Mouse (Mus musculus) B cell, adult 2 months (primary cell): Measurements from ENCODE around the gene Fhad1.

Experiments
- DNase-seq, 2 experiments: peaks; one replicate each; pipeline ENCODE4 v3.0.0; 2022

The Fhad1 gene

DNA sequence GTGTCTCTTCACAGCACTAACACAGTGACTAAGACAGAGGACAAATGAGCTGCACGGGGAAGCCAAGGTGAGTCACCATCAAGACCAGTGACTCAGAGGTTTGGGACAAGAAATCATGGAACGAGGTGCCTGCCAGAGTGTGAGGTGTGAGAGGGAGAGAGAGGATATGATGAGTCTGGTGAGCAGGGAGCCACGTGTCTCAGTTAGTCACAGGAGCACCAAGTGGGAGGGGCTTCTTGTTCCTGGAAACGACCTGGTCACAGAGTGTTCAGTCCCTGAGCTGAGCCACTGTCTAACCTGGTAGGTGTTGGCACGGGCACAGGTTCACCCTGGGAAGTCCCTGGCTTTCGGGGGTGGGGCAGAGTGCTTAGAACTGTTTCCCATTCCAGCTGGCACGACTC is 86.0 kb downstream of the Fhad1 start:
- DNase-seq = no peak

DNA sequence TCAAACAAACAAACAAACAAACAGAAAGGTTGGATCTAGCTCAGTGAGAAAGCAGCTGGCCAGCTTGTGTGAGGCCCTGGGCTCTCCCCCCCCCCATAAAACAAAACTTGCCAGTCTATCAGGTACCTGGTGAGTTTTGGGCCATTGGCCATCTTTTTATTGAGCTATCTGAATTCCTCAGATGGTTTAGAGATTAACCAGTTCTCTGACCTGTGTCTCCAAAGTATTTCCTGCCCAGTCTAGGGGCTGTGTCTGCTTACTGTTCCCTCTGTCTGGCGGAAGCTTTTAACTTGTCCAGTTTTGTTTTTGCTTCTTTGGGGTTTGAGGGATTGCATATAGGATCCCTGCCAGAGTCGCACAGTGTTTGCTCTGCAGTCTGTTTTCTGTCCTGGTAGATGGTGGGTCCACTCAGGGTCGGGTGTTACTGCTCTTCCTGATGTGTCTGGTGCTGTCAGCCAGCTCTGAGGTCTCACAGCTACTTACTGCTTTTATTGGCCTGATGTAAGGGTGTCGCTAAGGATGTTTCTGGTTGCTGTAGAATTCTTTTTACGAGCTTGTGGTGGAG is 89.0 kb downstream of the Fhad1 start:
- no peak for DNase-seq

DNA sequence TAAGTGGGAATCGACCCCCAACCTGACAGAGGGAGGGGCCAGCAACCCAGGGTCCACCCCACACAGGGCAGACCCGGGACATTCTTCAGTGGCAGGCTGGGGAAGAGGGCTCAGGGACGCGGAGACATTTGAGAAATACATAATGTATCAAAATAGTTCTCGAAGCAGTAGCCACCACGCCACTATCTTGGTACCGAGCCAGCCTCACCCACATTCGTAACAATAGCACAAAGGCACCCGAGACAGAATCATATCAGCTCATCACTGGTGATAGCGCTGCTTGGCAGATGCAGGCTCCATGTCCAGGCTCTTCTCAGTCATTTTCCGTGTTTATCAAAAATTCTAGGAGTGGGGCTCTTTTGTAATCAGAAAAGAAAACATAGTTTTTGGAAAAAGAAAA is 90.9 kb downstream of the Fhad1 start:
- no peak for DNase-seq

DNA sequence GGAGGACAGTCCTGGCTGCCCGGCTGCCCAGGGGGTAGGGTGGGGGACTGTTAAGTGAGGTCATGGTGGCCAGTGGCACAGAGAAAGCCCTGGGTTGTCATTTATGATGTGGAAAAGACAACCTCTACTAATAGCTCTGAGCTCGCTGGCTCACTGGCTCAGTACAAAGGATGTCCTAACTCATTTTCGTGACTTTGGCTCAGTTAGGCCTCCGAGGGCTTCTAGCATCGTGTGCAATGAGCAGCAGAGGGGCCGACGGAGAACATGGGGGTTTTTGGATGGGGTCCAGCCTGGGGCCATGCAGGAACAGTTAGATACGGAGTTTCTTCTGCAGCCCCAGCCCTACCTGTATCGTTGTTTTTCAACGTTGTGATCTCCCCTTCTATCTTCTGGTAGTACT is 94.5 kb downstream of the Fhad1 start:
- DNase-seq = no peak

DNA sequence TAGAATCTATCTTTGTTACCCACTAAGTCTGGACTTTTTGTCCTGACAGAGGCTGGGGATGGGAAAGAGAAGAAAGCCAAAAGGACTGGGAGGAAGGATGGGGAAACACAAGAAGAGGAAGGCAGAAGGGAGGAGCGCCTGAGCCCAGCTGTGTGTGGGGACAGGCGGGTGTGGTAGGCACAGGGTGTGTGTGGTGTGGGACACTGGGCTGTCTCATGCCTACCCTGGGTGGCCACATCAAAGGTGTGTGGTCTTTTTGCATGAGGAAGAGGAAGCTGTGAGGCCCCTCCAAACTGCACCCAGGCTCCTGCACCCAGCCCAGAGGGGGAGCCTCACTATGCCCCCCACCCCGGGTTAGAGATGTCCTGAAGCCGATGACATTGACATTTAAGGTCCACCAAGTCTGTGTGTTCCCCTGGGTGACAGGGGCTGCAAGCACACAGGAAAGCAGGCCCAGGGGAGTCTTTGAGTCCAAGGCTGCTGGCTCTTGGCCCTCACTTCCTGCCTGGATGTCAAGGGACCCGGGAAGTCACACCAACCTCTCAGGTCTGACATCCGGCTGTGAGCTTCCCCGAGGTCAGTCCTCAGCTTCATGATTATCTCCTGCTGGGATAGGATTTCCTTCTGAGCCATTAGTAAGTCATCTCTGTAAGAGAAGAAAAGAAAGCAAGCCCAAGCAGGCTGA is 97.0 kb downstream of the Fhad1 start:
- no peak for DNase-seq

DNA sequence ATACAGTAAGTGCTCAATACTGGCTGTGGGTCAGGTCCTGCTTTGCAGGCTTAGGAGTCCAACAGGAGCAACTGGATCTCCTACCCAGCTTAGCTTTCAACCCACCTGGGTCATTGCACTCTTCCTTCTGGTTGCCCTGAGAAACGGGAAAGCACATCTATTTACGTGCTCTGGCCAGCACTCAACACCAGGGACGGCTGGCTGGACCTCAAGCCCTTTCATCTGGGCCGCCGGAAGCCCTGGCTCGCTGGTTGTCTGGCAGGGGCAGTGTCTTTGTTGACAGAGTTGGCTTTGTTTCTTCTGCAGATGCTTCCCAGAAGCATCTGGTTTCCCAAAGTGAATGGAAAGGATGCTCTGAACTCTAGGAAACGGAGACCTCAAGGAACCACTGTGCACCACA is 100.8 kb downstream of the Fhad1 start:
- no peak for DNase-seq

DNA sequence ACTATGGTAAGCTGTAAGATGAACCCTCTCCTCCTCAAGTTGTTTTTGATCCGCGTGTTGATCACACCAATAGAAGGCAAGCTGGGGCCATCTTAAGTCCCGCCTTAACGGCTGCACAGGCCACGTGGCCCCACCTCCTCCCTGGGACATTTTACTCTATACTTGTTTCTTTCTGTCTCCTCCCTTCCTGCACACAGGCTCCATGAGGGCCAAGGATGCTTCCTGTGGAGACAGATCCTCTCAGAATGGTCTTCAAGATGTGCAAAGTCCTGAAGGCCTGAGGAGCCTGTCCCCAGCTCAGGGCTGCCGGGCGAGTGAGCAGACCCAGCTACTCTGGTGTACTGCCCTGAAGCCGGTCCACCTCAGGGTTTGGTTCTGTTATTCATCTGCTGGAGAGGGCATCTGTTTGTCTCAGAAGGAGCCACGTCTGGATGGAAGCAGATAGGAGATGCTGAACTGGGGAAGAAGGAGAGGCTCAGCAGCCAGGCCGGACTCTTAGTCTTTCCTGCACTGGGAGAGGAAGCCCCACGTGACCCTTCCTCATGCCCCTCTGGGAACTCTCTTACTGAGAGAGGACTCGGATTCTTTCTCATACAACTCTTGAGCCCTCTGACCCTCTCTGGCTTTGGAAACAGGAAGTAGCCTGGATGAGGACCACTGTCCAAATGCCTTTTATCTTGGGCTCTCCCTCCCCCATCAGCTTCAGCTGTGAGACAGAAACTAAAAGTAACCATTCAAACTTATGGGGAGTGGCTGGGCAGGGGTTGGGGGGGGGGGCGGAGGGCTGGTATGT is 101.5 kb downstream of the Fhad1 start:
- no peak for DNase-seq

DNA sequence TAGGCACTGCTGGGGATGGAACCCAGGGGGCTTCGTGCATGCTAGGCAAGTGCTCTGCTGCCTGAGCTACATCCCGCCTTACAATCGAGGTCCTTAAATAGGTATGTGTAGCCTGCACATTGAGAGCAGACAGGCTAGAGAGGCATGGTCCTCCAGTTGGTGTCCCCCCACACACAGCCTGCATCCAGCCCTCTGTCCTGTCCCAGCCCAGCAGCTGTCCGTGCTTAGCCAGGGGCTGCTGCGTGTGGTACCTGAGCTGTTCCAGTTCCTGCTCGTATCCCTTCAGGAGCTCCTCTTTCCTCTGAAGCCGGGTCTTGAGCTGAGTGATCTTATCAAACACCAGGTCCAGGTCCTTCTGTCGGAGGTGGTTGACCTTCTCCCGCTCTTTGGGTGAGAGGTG is 110.2 kb downstream of the Fhad1 start:
- no peak for DNase-seq

DNA sequence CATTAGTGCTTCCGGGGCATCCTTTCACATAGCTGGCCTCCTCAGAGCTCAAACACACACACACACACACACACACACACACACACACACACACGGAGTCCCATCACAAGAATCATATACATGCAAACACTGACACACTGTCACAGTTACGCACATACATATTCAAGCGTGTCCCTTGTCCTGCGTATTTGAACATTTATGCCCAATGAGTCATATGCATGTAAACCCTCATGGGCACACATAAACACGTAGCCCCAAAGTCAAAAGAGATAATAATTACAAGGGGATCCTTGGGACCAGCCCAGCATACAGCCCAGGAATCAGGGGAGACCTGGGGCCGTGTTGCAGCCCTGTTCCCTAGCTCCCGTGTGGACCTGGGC is 112.4 kb downstream of the Fhad1 start:
- no peak for DNase-seq

DNA sequence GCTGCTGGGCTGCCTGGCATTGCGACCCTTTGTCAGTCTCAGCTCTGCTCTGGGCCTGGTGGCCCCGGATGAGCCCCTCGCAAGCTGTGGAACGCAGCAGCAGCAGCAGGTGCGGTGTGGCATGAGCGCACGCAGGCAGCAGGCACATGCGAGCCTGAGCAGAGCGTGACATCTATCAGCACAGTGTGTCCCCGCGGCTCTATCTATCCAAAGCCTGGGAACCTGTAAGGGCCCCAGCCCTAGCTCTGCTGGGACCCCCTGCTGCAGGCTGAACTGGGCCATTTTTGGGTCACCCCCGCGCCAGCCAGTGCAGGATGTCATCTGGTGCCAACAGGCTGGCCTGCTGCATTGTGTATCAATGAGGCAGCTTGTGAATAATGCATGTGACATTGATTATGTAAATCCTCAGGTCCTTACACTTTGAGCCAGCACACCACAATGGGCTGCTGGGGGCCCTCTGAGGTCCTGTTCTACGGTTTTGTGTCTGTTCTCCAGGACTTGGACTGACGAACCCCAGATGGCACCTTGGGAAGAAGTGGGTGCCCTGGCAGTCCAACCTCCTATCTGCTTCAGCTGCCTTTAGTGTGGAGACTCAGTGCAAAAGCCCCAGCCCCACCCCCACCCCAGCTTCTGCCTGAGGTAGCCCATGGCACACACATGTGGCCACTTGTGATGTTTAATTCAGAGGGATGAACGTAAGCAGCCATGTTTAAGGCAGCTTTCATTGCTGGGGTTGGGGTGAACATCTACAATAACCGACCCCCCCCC is 113.0 kb downstream of the Fhad1 start:
- no peak for DNase-seq

DNA sequence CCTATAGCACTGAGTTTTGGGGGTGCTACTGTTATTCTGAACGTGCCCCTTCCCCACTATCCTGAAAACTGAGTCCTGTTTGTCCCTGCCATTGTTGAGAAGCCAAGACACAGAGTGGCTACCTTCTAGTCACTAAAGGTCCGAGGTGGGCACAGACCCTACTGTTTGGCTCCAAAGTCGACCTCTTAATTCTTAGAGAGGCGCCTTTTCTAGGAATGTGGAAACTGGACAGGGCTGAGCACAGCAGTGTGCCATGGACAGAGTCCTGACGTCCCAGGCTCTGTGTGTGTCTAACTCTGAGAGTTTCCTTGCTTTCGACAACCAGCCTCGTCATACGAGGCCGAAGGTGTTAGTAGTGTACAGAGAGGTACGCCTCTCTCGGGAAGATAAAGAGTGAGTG is 114.5 kb downstream of the Fhad1 start:
- no peak for DNase-seq

DNA sequence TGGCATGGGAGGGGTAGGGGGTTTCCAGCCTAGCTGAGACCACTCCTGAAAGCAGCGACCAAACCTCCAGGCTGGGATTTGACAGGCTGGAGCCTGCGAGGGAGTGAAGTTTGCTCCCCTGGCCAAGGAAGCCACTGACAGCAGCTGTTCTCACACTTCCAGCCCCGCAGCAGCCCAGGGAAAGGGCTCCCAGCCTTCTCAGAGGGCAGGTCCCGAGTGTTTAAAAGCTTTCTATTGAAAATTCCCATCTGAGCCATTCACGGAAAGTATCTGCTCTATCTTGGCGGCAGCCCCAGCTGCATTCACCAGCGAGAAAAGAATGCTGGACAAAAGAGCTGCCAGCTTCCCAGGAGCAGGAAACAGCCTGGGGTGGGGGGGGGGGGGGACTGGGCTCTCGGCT is 114.9 kb downstream of the Fhad1 start:
- DNase-seq = no peak

DNA sequence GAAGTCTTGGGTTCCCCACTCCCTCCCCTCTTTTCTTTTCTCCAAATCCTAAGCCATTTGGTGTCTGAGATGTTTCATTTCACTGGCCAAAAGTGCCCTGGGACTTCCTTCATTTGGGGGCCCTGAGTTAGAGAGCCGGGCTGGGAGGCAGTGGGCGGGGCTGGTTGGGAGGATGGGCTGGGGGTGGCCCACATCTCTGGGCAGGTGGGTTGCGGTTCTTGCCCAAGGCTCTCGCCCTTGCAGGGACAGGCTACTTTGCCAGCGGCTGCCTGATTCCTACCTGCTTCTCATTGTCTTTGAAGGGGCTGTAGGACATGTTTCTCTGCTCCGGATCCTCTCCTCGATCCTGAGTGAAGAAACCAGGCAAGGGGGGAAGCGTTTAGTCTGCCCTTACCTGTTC is 116.0 kb downstream of the Fhad1 start:
- DNase-seq = no peak

DNA sequence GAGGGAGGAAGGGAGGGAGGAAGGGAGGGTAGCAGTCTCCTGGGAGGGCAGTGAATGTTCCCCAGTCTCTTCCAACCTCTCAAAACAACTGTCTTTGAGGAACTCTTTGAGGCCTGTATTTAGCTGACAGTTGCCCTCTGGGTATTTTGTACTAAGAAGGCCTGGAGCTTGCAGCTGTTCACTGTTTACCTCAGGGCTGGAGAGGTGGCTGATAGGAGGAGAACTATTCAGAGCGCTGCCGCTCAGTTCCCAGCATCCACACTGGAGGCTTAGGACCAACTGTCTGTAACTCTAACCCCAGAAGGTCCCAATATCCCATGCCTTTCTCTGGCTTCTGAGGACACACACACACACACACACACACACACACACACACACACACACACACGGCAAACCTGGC is 117.0 kb downstream of the Fhad1 start:
- DNase-seq = no peak

DNA sequence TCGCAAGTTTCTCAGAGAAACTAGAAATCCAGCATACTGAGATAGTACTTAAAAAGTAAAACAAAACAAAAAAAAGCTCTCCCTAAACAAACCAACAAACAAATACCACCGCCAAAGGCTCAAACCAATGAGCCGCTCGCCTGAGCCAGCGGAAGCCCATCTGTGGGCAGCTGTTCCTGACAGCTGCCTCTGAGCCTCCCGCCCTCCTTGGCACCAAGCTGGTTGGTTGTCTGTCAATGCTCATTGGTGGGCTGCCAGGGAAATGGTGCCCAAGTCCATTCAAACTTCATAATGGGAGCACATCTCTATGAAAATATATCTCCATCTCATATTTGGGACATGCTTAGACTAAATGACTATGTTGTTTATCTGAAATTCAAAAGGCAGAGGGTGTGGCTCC is 117.7 kb downstream of the Fhad1 start:
- DNase-seq = no peak

DNA sequence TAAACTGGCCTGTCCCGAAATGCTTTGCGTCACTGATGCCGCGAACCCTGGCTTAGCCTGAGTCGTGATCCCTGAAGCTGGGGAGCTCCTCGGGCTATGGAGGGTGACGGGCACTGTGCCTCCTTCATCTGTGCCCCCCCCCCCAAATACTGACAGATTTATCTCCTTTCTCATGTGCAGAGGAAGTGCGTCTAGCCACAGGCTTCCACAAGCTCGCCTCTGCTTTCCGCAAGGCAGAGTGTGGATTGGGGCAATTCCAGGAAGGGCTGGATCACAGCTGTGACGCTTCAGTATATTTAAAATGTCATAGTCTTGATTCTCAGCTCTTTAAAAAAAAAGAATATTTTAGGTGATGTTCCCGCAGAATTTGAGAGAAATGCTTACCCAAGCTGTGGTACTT is 119.1 kb downstream of the Fhad1 start:
- no peak for DNase-seq

DNA sequence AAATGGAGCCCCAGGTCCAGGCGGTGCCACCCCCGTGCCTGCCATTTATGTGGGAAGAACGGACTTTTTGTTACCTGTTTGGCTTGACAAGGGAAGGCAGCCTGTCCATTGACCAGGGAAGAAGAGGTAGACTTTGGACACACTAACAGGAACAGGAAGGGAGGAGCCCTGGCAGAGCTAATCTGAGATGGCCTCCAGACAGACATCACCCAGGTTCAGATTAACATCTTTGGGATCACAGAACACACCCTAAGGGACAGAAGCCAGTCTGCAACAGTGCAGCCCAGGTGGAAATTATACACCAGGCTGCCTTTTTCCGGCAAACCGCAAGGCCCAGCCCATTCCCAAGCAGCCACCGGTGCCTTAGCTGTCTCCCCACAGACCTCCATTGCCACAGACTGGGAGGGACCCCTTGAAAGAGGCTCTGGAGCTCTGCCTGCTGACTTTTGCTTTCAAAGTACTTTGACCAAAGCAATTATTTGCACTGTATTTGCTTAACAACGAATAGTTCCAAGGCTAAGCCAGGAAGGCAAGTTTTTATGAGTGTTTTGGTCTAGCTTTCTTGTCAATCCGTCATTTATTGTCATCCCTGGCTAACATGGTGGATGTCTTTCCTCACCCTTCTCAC is 121.6 kb downstream of the Fhad1 start:
- DNase-seq = no peak

DNA sequence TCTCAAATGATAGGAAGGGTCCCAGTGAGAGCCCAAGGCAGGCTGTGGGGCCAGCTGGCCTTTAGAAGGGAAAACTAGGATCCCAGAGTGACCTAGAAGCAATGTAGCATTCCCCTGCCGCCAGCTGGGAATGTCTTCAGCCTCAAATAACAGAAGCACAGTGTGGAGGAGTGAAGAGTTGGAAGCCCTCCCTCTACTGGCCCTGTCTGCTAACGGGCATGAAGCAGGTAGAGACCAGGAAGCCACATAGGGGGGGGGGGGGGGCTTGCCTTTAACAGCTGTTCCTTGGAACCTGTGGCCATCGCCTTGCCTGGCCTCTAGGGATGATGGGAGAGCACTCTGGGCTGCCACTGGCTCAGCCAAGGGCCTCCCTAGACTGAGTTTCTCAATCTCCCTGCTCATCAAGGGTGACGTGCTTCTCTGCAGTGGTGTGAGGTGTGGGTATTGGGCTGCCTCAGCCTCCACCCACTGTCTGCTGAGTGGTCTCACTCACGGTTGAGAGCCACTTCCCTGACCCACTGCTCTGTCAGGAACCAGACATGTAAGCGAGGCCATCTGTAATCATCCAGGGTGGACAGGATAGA is 128.4 kb downstream of the Fhad1 start:
- DNase-seq = no peak

DNA sequence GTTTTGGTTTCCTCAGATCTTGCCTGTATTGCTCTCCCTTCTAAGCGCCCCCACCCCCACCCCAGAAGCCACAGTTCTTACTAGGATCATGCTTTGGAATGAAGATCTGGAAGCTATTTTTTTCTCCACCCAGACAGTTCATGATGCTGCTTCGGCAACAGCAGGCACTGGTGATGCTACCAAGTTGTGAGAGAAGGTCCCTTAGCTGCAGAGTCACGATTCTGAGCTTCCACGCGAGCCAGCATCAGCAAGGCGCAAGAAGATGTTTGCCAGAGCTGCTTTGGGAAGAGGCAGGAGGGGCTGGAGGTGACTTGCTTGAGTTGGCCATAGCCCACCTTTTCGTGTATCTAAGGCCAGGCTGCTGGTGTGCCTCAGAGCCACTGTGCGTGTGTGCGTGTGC is 129.4 kb downstream of the Fhad1 start:
- no peak for DNase-seq

DNA sequence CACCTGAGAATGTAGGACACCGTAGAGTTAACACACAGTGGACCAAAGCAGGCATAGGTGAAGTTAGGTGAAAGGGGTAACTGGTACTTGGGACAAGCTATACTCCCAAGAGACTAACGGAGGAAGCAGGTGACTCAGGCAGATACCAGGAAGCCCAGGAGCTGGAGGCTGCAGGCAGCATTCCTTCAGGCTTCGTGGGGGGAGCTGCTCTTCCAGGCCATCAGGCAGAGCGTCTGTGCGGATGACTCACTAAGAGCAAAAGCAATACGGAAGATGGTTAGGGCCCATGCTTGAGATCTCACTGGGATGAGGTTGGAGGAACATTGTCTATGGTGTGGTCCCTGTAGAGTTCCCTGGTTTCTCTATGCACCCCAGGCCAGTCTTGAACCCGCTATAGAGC is 132.0 kb downstream of the Fhad1 start:
- DNase-seq = no peak

DNA sequence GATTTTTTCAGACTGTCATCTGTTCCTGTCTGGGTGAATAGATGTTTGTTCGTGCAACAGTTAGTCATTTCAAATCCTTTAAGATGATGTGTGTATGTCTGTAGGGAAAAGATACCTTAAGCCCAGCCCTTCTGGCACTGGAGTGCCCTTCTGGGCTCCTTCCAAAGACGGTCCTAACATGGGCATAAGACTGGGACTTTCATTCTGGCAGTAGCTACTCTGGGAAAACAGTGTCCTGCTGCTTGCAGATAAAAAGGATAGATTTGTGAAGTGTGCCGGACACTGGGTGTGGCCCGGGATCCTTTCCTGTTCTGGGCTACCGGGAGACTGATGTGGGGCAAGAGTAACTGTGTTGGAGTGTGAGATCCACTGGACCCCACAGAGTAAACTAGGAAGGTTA is 132.9 kb downstream of the Fhad1 start:
- DNase-seq = no peak

DNA sequence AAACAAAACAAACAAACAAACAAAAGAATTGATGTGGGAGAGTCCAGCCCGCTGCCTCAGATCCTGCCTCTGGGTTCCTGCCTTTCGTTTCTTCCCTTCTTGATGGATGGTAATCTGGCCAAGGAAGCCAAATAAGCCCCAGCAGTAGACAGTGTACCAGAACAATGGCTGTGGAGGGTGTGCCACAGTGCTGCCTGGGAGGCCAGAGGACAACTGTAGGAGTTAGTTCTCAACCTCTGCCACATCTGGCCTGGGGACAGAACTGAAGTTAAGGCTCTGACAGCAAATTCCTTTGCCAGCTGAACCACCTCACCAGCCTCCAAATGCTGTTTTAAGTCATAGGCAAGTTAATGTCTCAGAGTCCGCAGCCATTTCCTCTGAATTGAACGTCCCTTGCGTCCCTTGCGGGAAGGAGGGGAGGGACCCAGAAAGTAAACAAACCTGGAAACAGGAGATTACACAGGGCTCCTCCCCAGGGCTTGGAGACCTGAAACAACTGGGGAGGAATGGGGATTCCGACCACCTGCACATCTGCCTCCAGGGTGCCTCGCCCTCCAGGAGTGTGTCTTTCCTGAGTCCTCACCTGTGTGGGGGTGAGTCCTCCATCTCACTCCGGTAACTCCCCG is 133.5 kb downstream of the Fhad1 start:
- no peak for DNase-seq
